Mouse (Mus musculus): ENCODE results near the gene Slc16a7. TPM values are rescaled to one million over a fixed set of nuclear protein-coding genes. Genes with fewer than 3 reads are reported as not detected.

Slc16a7 gene
- polyA plus RNA-seq, 3 experiments from 2014 or later = 0.21 TPM; not detected in 2

DNA sequence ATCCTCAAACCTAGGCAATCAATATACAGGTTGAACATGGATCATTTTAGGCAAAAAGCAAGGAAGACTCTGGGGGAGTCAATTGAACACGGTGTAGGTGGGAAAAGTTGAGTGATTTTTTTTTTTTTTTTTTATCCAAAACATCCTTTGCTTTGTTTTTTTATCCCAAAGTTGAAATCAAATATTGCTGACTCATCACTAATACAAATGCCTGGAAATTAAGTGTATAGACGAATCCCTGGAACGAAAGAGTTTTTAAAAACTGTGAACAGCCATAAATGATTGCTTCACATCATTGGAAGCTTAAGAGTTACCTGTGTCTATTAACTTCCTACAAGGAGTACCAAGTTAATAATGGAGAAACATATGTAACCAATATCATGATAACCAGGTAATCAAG, 206.7 kb downstream of the Slc16a7 start:
- ATAC-seq = no peak

DNA sequence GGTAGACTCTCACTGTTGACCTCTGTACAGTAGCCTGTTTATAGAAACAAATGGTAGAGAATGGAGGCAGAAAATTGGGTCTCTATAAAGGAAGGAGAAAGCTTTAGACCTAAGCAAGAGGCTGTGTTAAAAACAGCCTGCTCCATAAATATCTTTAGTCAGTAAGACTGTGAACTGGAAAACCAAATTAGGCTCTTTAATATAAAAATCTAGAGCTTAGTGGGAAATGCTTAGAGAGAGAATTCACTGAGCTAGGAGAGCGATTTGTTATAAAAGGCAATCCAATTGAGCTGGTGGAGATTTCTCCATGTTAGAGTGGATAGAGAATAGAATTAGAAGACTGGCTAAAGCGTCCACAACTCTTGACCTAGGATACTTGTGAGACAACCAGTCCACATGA, 211.5 kb downstream of the Slc16a7 start:
- ATAC-seq = no peak

- no peak for ATAC-seq
Observed at GRCm38 (mm10) chr10:125175013-125175650, 214.1 kb downstream of the Slc16a7 start.

DNA sequence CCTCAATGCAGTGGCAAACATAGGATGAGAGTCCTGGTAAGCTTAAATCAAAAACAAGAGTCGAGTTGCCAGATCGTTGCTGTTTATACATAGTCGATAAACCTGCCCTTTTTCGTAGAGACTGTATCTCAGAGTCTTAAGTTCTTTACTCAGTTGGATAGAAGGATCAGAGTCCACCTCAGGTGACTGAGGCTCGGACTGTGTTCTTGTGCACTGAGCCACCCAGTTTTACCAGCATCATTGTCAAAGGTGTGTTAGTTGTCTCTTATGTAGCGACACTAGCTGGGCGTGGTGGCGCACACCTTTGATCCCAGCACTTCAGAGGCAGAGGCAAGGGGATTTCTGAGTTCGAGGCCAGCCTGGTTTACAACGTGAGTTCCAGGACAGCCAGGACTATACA, 217.6 kb downstream of the Slc16a7 start:
- no peak for ATAC-seq

DNA sequence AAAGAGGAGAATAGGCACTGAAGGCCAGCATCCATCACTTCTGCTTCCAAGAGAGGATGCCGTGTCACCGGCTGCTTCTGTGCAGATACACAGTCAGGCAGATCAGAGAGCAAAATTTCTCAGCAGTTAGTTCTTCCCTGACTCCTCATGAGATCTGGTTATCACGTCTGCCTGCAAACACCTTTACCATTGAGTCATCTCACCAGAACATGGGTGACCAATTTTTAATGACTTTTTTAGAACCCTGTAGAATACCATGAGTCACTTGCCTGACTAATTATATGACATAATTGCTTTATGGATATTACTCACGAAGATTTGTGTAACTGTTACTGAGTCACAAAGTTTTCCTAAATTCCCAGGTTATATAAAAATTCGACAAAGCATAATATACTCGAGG, 218.1 kb downstream of the Slc16a7 start:
- no peak for ATAC-seq
